Mouse (Mus musculus): ENCODE data around the gene Casz1. TPM values are rescaled to one million over a fixed set of nuclear protein-coding genes. Genes with fewer than 3 reads are reported as not detected.

The Casz1 gene
- polyA plus RNA-seq, 1 experiment from 2014 or later = 16.1 TPM

- Histone ChIP-seq H3K4me3 (ENCODE audit: low read depth, low read length) (no peak overlapping the region), H3K4me2 (ENCODE audit: low read depth, low read length) (no peak overlapping the region), H3K9me3 (ENCODE audit: control insufficient read depth, low read length) (no peaks in the 10 kb centered on the region), H3K36me3 (ENCODE audit: control insufficient read depth, insufficient read depth, low read length) (no peaks in the 10 kb centered on the region), H3K4me1 (ENCODE audit: control insufficient read depth, insufficient read depth, low read length) (peaks cover 24% of the 10 kb centered on the region; the same call in 1 of the 2 replicates), H3K27me3 (ENCODE audit: control insufficient read depth, insufficient read depth, low read length) (peaks cover 28% of the 10 kb centered on the region), H3K27ac (ENCODE audit: low read depth, low read length) (no peak overlapping the region), H3K9ac (replicated peaks; ENCODE audit: low read depth, low read length) (no peak overlapping the region)
- no peak for ATAC-seq (ENCODE audit: low read depth)
- 78% methylated on average over 9 of the region's 9 CpGs for WGBS
Observed at GRCm38 (mm10) chr4:148872372-148872771, 68.1 kb downstream of the Casz1 start.

- Histone ChIP-seq H3K36me3 (ENCODE audit: control insufficient read depth, insufficient read depth, low read length) (no peaks in the 10 kb centered on the region), H3K4me2 (ENCODE audit: low read depth, low read length) (no peak overlapping the region), H3K4me1 (ENCODE audit: control insufficient read depth, insufficient read depth, low read length) (peaks cover 20% of the 10 kb centered on the region; the same call in 1 of the 2 replicates), H3K9me3 (ENCODE audit: control insufficient read depth, low read length) (no peaks in the 10 kb centered on the region), H3K27ac (ENCODE audit: low read depth, low read length) (no peak overlapping the region), H3K4me3 (ENCODE audit: low read depth, low read length) (no peak overlapping the region), H3K27me3 (ENCODE audit: control insufficient read depth, insufficient read depth, low read length) (peaks cover 28% of the 10 kb centered on the region), H3K9ac (replicated peaks; ENCODE audit: low read depth, low read length) (no peak overlapping the region)
- 66% methylated on average over 12 of the region's 12 CpGs for WGBS
- ATAC-seq (ENCODE audit: low read depth) = no peak
Observed at GRCm38 (mm10) chr4:148872783-148873182, 68.6 kb downstream of the Casz1 start.

GRCm38 (mm10) chr4:148876166-148876565 lies 71.9 kb downstream of the Casz1 start:
- no peak for ATAC-seq (ENCODE audit: low read depth)
- Histone ChIP-seq H3K36me3 (ENCODE audit: control insufficient read depth, insufficient read depth, low read length) (no peaks in the 10 kb centered on the region), H3K9ac (replicated peaks; ENCODE audit: low read depth, low read length) (no peak overlapping the region), H3K27me3 (ENCODE audit: control insufficient read depth, insufficient read depth, low read length) (peaks cover 33% of the 10 kb centered on the region), H3K4me1 (ENCODE audit: control insufficient read depth, insufficient read depth, low read length) (peaks cover 20% of the 10 kb centered on the region; the same call in 1 of the 2 replicates), H3K9me3 (ENCODE audit: control insufficient read depth, low read length) (no peaks in the 10 kb centered on the region), H3K4me3 (ENCODE audit: low read depth, low read length) (no peak overlapping the region), H3K27ac (ENCODE audit: low read depth, low read length) (peak overlapping the region; percentile 62), H3K4me2 (ENCODE audit: low read depth, low read length) (no peak overlapping the region)
- 47% methylated on average over 9 of the region's 9 CpGs for WGBS

GRCm38 (mm10) chr4:148876867-148877266 lies 72.6 kb downstream of the Casz1 start:
- 79% methylated on average over 8 of the region's 8 CpGs for WGBS
- no peak overlapping the region for H3K27ac ChIP-seq (ENCODE audit: low read depth, low read length)
- no peak overlapping the region for H3K4me3 ChIP-seq (ENCODE audit: low read depth, low read length)
- no peaks in the 10 kb centered on the region for H3K36me3 ChIP-seq (ENCODE audit: control insufficient read depth, insufficient read depth, low read length)
- no peak overlapping the region for H3K4me2 ChIP-seq (ENCODE audit: low read depth, low read length)
- H3K27me3 ChIP-seq (ENCODE audit: control insufficient read depth, insufficient read depth, low read length) = peaks cover 36% of the 10 kb centered on the region
- H3K4me1 ChIP-seq (ENCODE audit: control insufficient read depth, insufficient read depth, low read length) = peaks cover 15% of the 10 kb centered on the region; the same call in 1 of the 2 replicates
- no peak overlapping the region for H3K9ac ChIP-seq (replicated peaks; ENCODE audit: low read depth, low read length)
- ATAC-seq (ENCODE audit: low read depth) = no peak
- H3K9me3 ChIP-seq (ENCODE audit: control insufficient read depth, low read length) = no peaks in the 10 kb centered on the region

- 49% methylated on average over 11 of the region's 11 CpGs for WGBS
- Histone ChIP-seq H3K4me3 (ENCODE audit: low read depth, low read length) (no peak overlapping the region), H3K9me3 (ENCODE audit: control insufficient read depth, low read length) (no peaks in the 10 kb centered on the region), H3K4me1 (ENCODE audit: control insufficient read depth, insufficient read depth, low read length) (peaks cover 17% of the 10 kb centered on the region; the same call in 1 of the 2 replicates), H3K4me2 (ENCODE audit: low read depth, low read length) (no peak overlapping the region), H3K27me3 (ENCODE audit: control insufficient read depth, insufficient read depth, low read length) (peaks cover 36% of the 10 kb centered on the region), H3K27ac (ENCODE audit: low read depth, low read length) (no peak overlapping the region), H3K36me3 (ENCODE audit: control insufficient read depth, insufficient read depth, low read length) (no peaks in the 10 kb centered on the region), H3K9ac (replicated peaks; ENCODE audit: low read depth, low read length) (no peak overlapping the region)
- no peak for ATAC-seq (ENCODE audit: low read depth)
Observed at GRCm38 (mm10) chr4:148878192-148878983, 74.2 kb downstream of the Casz1 start.

GRCm38 (mm10) chr4:148878984-148879610 lies 74.9 kb downstream of the Casz1 start:
- H3K27me3 ChIP-seq (ENCODE audit: control insufficient read depth, insufficient read depth, low read length) = peaks cover 32% of the 10 kb centered on the region
- no peaks in the 10 kb centered on the region for H3K36me3 ChIP-seq (ENCODE audit: control insufficient read depth, insufficient read depth, low read length)
- peaks cover 17% of the 10 kb centered on the region; the same call in 1 of the 2 replicates for H3K4me1 ChIP-seq (ENCODE audit: control insufficient read depth, insufficient read depth, low read length)
- ATAC-seq (ENCODE audit: low read depth) = no peak
- no peak overlapping the region for H3K9ac ChIP-seq (replicated peaks; ENCODE audit: low read depth, low read length)
- H3K4me3 ChIP-seq (ENCODE audit: low read depth, low read length) = no peak overlapping the region
- no peak overlapping the region for H3K27ac ChIP-seq (ENCODE audit: low read depth, low read length)
- 59% methylated on average over 11 of the region's 11 CpGs for WGBS
- no peaks in the 10 kb centered on the region for H3K9me3 ChIP-seq (ENCODE audit: control insufficient read depth, low read length)
- H3K4me2 ChIP-seq (ENCODE audit: low read depth, low read length) = no peak overlapping the region

- peaks cover 17% of the 10 kb centered on the region; the same call in 1 of the 2 replicates for H3K4me1 ChIP-seq (ENCODE audit: control insufficient read depth, insufficient read depth, low read length)
- no peaks in the 10 kb centered on the region for H3K36me3 ChIP-seq (ENCODE audit: control insufficient read depth, insufficient read depth, low read length)
- no peak overlapping the region for H3K4me2 ChIP-seq (ENCODE audit: low read depth, low read length)
- ATAC-seq (ENCODE audit: low read depth) = no peak
- WGBS = 74% methylated on average over 3 of the region's 3 CpGs
- peaks cover 29% of the 10 kb centered on the region for H3K27me3 ChIP-seq (ENCODE audit: control insufficient read depth, insufficient read depth, low read length)
- no peak overlapping the region for H3K9ac ChIP-seq (replicated peaks; ENCODE audit: low read depth, low read length)
- H3K4me3 ChIP-seq (ENCODE audit: low read depth, low read length) = no peak overlapping the region
- H3K27ac ChIP-seq (ENCODE audit: low read depth, low read length) = no peak overlapping the region
- H3K9me3 ChIP-seq (ENCODE audit: control insufficient read depth, low read length) = no peaks in the 10 kb centered on the region
Observed at GRCm38 (mm10) chr4:148879631-148880030, 75.4 kb downstream of the Casz1 start.

GRCm38 (mm10) chr4:148881001-148881669 lies 76.9 kb downstream of the Casz1 start:
- H3K4me1 ChIP-seq (ENCODE audit: control insufficient read depth, insufficient read depth, low read length) = peaks cover 25% of the 10 kb centered on the region
- no peaks in the 10 kb centered on the region for H3K36me3 ChIP-seq (ENCODE audit: control insufficient read depth, insufficient read depth, low read length)
- no peaks in the 10 kb centered on the region for H3K9me3 ChIP-seq (ENCODE audit: control insufficient read depth, low read length)
- WGBS = 26% methylated on average over 17 of the region's 17 CpGs
- H3K4me2 ChIP-seq (ENCODE audit: low read depth, low read length) = no peak overlapping the region
- no peak for ATAC-seq (ENCODE audit: low read depth)
- H3K27me3 ChIP-seq (ENCODE audit: control insufficient read depth, insufficient read depth, low read length) = peaks cover 27% of the 10 kb centered on the region
- no peak overlapping the region for H3K9ac ChIP-seq (replicated peaks; ENCODE audit: low read depth, low read length)
- H3K4me3 ChIP-seq (ENCODE audit: low read depth, low read length) = no peak overlapping the region
- no peak overlapping the region for H3K27ac ChIP-seq (ENCODE audit: low read depth, low read length)

GRCm38 (mm10) chr4:148881838-148882237 lies 77.6 kb downstream of the Casz1 start:
- WGBS = 67% methylated on average over 5 of the region's 5 CpGs
- no peak overlapping the region for H3K27ac ChIP-seq (ENCODE audit: low read depth, low read length)
- ATAC-seq (ENCODE audit: low read depth) = no peak
- H3K4me3 ChIP-seq (ENCODE audit: low read depth, low read length) = no peak overlapping the region
- no peak overlapping the region for H3K9ac ChIP-seq (replicated peaks; ENCODE audit: low read depth, low read length)
- peaks cover 21% of the 10 kb centered on the region for H3K4me1 ChIP-seq (ENCODE audit: control insufficient read depth, insufficient read depth, low read length)
- no peaks in the 10 kb centered on the region for H3K9me3 ChIP-seq (ENCODE audit: control insufficient read depth, low read length)
- peaks cover 27% of the 10 kb centered on the region for H3K27me3 ChIP-seq (ENCODE audit: control insufficient read depth, insufficient read depth, low read length)
- H3K36me3 ChIP-seq (ENCODE audit: control insufficient read depth, insufficient read depth, low read length) = no peaks in the 10 kb centered on the region
- no peak overlapping the region for H3K4me2 ChIP-seq (ENCODE audit: low read depth, low read length)
